Comparison of ENCODE assay signal across 16 mouse cellular contexts in the genomic region with DNA sequence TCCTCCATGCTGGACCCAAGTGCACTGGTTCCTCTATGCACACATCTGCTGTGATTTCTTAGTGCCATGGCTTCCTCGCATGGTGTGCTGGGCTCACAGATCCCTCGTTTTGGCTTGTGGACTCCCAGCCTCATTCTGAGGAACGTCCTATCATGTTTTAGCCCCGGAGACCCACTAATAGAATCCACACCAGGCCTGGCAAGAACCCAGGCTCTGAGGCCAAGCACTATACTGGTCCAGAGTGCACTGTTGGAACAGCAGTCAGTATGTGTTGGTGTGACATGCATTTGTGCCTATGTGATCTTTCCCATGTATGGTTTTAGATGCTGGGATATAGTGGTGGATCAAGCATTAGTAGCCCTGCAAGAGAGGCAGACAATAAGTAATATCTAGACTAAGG.
"Had no signal": no experiment of that assay in that cellular context is flagged by ENCODE, and none has a peak within 500 bp of the region (broad histone marks: within the 10 kb centered on the region; RNA-seq: fewer than 3 reads in every experiment).

No protein-coding gene starts in this region.

- DNase-seq: heart, postnatal 10 days; heart, postnatal 14 days; heart, postnatal 36 days; heart, postnatal 4 days; kidney, adult 11 months; kidney, adult 18-20 months; kidney, adult 2 months; kidney, adult 8-10 months; kidney, adult 9 months; kidney, postnatal 10 days; kidney, postnatal 14 days; kidney, postnatal 25 days; kidney, postnatal 36 days; kidney, postnatal 4 days; layer of hippocampus, adult 9-11 months; layer of hippocampus, postnatal 36 days had no signal
